In the genomic region with DNA sequence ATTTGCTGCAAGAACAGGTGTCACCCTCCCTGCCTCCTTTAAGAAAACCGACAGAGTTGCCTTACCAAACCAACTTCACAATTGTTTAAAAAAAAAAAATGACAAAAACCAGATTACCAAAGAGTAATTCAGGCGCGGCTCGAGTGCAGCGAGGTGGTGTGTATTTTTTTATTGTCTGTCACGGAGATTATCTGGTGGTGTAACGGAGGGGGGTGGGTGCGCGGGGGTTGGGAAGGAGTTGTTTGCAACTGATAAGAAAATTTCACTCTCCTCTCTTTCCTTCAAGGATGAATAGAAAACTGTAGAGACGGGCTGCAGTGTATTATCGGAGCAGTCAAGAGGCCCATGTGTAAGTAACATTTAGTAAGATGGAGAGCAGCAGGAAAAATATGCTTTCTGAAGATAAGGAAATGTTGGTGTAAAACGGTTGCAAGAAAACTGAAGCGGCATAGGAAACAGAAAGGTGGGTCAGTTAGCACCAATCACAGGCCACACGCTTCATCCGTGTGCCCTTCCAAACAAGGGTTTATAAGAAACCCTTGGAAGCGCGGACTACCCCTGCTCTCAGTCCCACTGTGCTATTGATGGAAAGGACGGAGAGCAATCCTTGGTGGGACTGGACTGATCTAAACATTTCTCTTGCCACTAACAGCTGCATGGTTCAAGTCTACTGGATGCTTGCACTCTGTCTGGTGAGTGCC, we compare ENCODE assay signal across 9 mouse cellular contexts. TPM values are rescaled to one million over a fixed set of nuclear protein-coding genes. Genes with fewer than 3 reads are reported as not detected.
A peak's percentile ranks its signal among the peaks of the same experiment; 100 is the strongest.
DNase-seq lines count a peak whose midpoint lies in the region; ATAC-seq lines count a peak whose summit lies in the region.
"Had no signal": no experiment of that assay in that cellular context is flagged by ENCODE, and none has a peak within 500 bp of the region (broad histone marks: within the 10 kb centered on the region; RNA-seq: fewer than 3 reads in every experiment).

No protein-coding gene starts in this region.

- H3K9ac ChIP-seq in kidney, embryonic 16.5 days (replicated peaks; ENCODE audit: low read length): no peak overlapping the region
- H3K9ac ChIP-seq in embryonic facial prominence, embryonic 14.5 days (ENCODE audit: low read depth, low read length): no peak overlapping the region
- H3K9ac ChIP-seq in intestine, embryonic 16.5 days (ENCODE audit: low read depth, low read length): no peak overlapping the region
- H3K9ac ChIP-seq in neural tube, embryonic 15.5 days (replicated peaks): no peak overlapping the region
- H3K9ac ChIP-seq: limb, embryonic 15.5 days had no signal

- no peaks in the 10 kb centered on the region for H3K27me3 ChIP-seq in kidney, embryonic 16.5 days (ENCODE audit: insufficient read depth, low read length)
- H3K27me3 ChIP-seq in embryonic facial prominence, embryonic 14.5 days (replicated peaks; ENCODE audit: control insufficient read depth, insufficient read depth, low read length): no peaks in the 10 kb centered on the region
- H3K27me3 ChIP-seq in intestine, embryonic 16.5 days (replicated peaks; ENCODE audit: control insufficient read depth, insufficient read depth, low read length): no peaks in the 10 kb centered on the region
- H3K27me3 ChIP-seq in neural tube, embryonic 15.5 days (replicated peaks): no peaks in the 10 kb centered on the region
- H3K27me3 ChIP-seq: limb, embryonic 15.5 days had no signal

- H3K27ac ChIP-seq in kidney, embryonic 16.5 days (ENCODE audit: low read length): no peak overlapping the region
- H3K27ac ChIP-seq in embryonic facial prominence, embryonic 14.5 days (replicated peaks; ENCODE audit: low read depth, low read length): no peak overlapping the region
- H3K27ac ChIP-seq in intestine, embryonic 16.5 days (ENCODE audit: low read length): no peak overlapping the region
- no peak overlapping the region for H3K27ac ChIP-seq in neural tube, embryonic 15.5 days (replicated peaks)
- H3K27ac ChIP-seq: limb, embryonic 15.5 days had no signal

- no peaks in the 10 kb centered on the region for H3K36me3 ChIP-seq in kidney, embryonic 16.5 days (ENCODE audit: insufficient read depth, low read length)
- no peaks in the 10 kb centered on the region for H3K36me3 ChIP-seq in embryonic facial prominence, embryonic 14.5 days (ENCODE audit: control insufficient read depth, insufficient read depth, low read length)
- H3K36me3 ChIP-seq in intestine, embryonic 16.5 days (ENCODE audit: control insufficient read depth, insufficient read depth, low read length): no peaks in the 10 kb centered on the region
- no peaks in the 10 kb centered on the region for H3K36me3 ChIP-seq in neural tube, embryonic 15.5 days
- H3K36me3 ChIP-seq: limb, embryonic 15.5 days had no signal

- 0 out of 2 replicates have a peak, but pooled peaks cover 3% of the 10 kb centered on the region for H3K4me1 ChIP-seq in kidney, embryonic 16.5 days (ENCODE audit: insufficient read depth, low read length)
- H3K4me1 ChIP-seq in embryonic facial prominence, embryonic 14.5 days (ENCODE audit: control insufficient read depth, insufficient read depth, low read length): no peaks in the 10 kb centered on the region; the same call in 1 of the 2 replicates
- no peaks in the 10 kb centered on the region for H3K4me1 ChIP-seq in intestine, embryonic 16.5 days (ENCODE audit: control insufficient read depth, insufficient read depth, low read length)
- peaks cover 10% of the 10 kb centered on the region; the same call in 1 of the 2 replicates for H3K4me1 ChIP-seq in neural tube, embryonic 15.5 days
- H3K4me1 ChIP-seq: limb, embryonic 15.5 days had no signal

- no peak for DNase-seq in kidney, adult 8-10 months
- DNase-seq in embryonic facial prominence, embryonic 14.5 days (ENCODE audit: low spot score): no peak
- DNase-seq in kidney, postnatal 36 days: no peak
- no peak for DNase-seq in ovary, postnatal 10 days (ENCODE audit: low spot score)
- DNase-seq in right cerebral cortex, postnatal 36 days (ENCODE audit: low spot score in 2 of 2): no peak

- peak overlapping the region; percentile 34 for H3K4me2 ChIP-seq in kidney, embryonic 16.5 days (replicated peaks; ENCODE audit: low read depth, low read length)
- peak overlapping the region; percentile 26 for H3K4me2 ChIP-seq in embryonic facial prominence, embryonic 14.5 days (ENCODE audit: low read depth, low read length)
- peak overlapping the region; percentile 32 for H3K4me2 ChIP-seq in intestine, embryonic 16.5 days (ENCODE audit: low read depth, low read length)
- peak overlapping the region; percentile 34 for H3K4me2 ChIP-seq in neural tube, embryonic 15.5 days
- H3K4me2 ChIP-seq: limb, embryonic 15.5 days had no signal

- 59% methylated on average over 18 of the region's 18 CpGs for WGBS in kidney, embryonic 16.5 days
- WGBS in embryonic facial prominence, embryonic 14.5 days: 47% methylated on average over 18 of the region's 18 CpGs
- WGBS in intestine, embryonic 16.5 days: 21% methylated on average over 18 of the region's 18 CpGs
- 48% methylated on average over 18 of the region's 18 CpGs for WGBS in neural tube, embryonic 15.5 days

- no peak for ATAC-seq in kidney, embryonic 16.5 days (ENCODE audit: low FRiP score, low TSS enrichment)
- no peak for ATAC-seq in embryonic facial prominence, embryonic 14.5 days (ENCODE audit: low read depth)
- peak; percentile 85 for ATAC-seq in intestine, embryonic 16.5 days
- no peak for ATAC-seq in neural tube, embryonic 15.5 days (ENCODE audit: low FRiP score)

- H3K9me3 ChIP-seq in kidney, embryonic 16.5 days (ENCODE audit: low read length): no peaks in the 10 kb centered on the region
- H3K9me3 ChIP-seq in embryonic facial prominence, embryonic 14.5 days (ENCODE audit: control insufficient read depth, low read length): no peaks in the 10 kb centered on the region
- no peaks in the 10 kb centered on the region for H3K9me3 ChIP-seq in intestine, embryonic 16.5 days (ENCODE audit: control insufficient read depth, low read length)
- H3K9me3 ChIP-seq in neural tube, embryonic 15.5 days (replicated peaks): no peaks in the 10 kb centered on the region
- H3K9me3 ChIP-seq: limb, embryonic 15.5 days had no signal

- no peak overlapping the region for H3K4me3 ChIP-seq in kidney, embryonic 16.5 days (ENCODE audit: low read length)
- no peak overlapping the region for H3K4me3 ChIP-seq in embryonic facial prominence, embryonic 14.5 days (ENCODE audit: low read depth, low read length)
- 0 out of 2 replicates have a peak overlapping the region, but pooled peaks have one; percentile 17 for H3K4me3 ChIP-seq in intestine, embryonic 16.5 days (ENCODE audit: low read length)
- no peak overlapping the region for H3K4me3 ChIP-seq in neural tube, embryonic 15.5 days (replicated peaks)
- H3K4me3 ChIP-seq: limb, embryonic 15.5 days had no signal

RNA-seq across cellular contexts. Expression of a gene that starts 17.2 kb away (rescaled TPM):
- 12.8 and 14.6 TPM in 2 replicates for polyA plus RNA-seq in kidney, embryonic 16.5 days (2015; fragmentation: Nextera tagmentation; extraction: Ambion mirVana)
- 23.8 and 26.9 TPM in 2 replicates for polyA plus RNA-seq in embryonic facial prominence, embryonic 14.5 days (2014; fragmentation: Nextera tagmentation; extraction: Ambion mirVana)
- polyA plus RNA-seq in intestine, embryonic 16.5 days (2015; fragmentation: Nextera tagmentation; extraction: Ambion mirVana): 8.3 and 8.9 TPM in 2 replicates
- 39.5 and 41.2 TPM in 2 replicates for polyA plus RNA-seq in neural tube, embryonic 15.5 days (2015; fragmentation: Nextera tagmentation; extraction: Ambion mirVana)
